Mouse (Mus musculus): ENCODE measurements around the gene Fgfr2.

DNA sequence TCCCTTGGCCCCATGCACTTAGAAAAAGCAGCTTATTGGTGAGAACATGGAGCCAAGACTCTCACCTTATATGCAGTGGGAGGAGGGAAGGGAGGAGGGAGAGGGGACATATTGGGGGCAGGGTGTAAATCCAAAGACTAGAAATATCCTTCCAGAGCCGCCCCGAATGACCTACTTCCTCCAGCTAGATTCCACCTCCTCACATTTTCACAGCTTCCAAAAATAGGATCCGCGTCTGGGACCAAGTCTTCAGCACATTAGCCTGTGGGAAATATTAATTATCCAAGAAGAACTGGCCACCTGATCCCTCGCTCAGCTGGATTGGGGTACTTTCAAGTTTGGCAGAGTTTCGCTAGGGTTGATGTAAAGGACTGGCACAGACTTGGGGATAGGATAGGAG, 683.2 kb downstream of the Fgfr2 start:
- TF ChIP-seq CTCF (IDR thresholded peaks at IDR 0.05) = no peak
- no peak for TF ChIP-seq EP300 (IDR thresholded peaks at IDR 0.05)
